In genomic region chr17:27421837-27422236, GRCm38 (mm10) we compare ENCODE assay signal across 9 mouse cellular contexts.
DNase-seq lines count a peak whose midpoint lies in the region; ATAC-seq lines count a peak whose summit lies in the region.
"Had no signal": no experiment of that assay in that cellular context is flagged by ENCODE, and none has a peak within 500 bp of the region (broad histone marks: within the 10 kb centered on the region; RNA-seq: fewer than 3 reads in every experiment).

No protein-coding gene starts in this region.

- peaks cover 23% of the 10 kb centered on the region for H3K4me1 ChIP-seq in neural tube, embryonic 12.5 days
- peaks cover 19% of the 10 kb centered on the region for H3K4me1 ChIP-seq in embryonic facial prominence, embryonic 14.5 days (ENCODE audit: control insufficient read depth, insufficient read depth, low read length)
- peaks cover 50% of the 10 kb centered on the region for H3K4me1 ChIP-seq in limb, embryonic 10.5 days
- H3K4me1 ChIP-seq in stomach, embryonic 16.5 days (ENCODE audit: control insufficient read depth, insufficient read depth, low read length) = peaks cover 10% of the 10 kb centered on the region

- ATAC-seq in neural tube, embryonic 12.5 days (ENCODE audit: low FRiP score, low read depth) = no peak
- no peak for ATAC-seq in embryonic facial prominence, embryonic 14.5 days (ENCODE audit: low read depth)
- ATAC-seq in stomach, embryonic 16.5 days (ENCODE audit: insufficient read depth, low FRiP score) = no peak
- ATAC-seq: Patski had no signal

- DNase-seq in neural tube, embryonic 10.5 days (ENCODE audit: extremely low spot score, low spot score) = no peak
- DNase-seq in embryonic facial prominence, embryonic 14.5 days (ENCODE audit: low spot score) = peak; percentile 47
- peak; percentile 53 for DNase-seq in limb, embryonic 10.5 days (ENCODE audit: low spot score)
- DNase-seq in layer of hippocampus, adult 9-10 months (ENCODE audit: low spot score) = no peak
- DNase-seq in heart, postnatal 14 days = no peak

- H3K4me3 ChIP-seq in neural tube, embryonic 12.5 days = no peak overlapping the region
- no peak overlapping the region for H3K4me3 ChIP-seq in embryonic facial prominence, embryonic 14.5 days (ENCODE audit: low read depth, low read length)
- peak overlapping the region; percentile 27 for H3K4me3 ChIP-seq in limb, embryonic 10.5 days
- H3K4me3 ChIP-seq in stomach, embryonic 16.5 days (replicated peaks; ENCODE audit: low read length) = no peak overlapping the region
- H3K4me3 ChIP-seq: hindbrain, embryonic 15.5 days had no signal

- H3K9ac ChIP-seq in neural tube, embryonic 12.5 days = no peak overlapping the region
- 0 out of 2 replicates have a peak overlapping the region, but pooled peaks have one; percentile 5 for H3K9ac ChIP-seq in embryonic facial prominence, embryonic 14.5 days (ENCODE audit: low read depth, low read length)
- no peak overlapping the region for H3K9ac ChIP-seq in stomach, embryonic 16.5 days (ENCODE audit: low read length)

- no peaks in the 10 kb centered on the region for H3K9me3 ChIP-seq in neural tube, embryonic 12.5 days
- no peaks in the 10 kb centered on the region for H3K9me3 ChIP-seq in embryonic facial prominence, embryonic 14.5 days (ENCODE audit: control insufficient read depth, low read length)
- no peaks in the 10 kb centered on the region for H3K9me3 ChIP-seq in limb, embryonic 10.5 days (replicated peaks)
- no peaks in the 10 kb centered on the region for H3K9me3 ChIP-seq in stomach, embryonic 16.5 days (replicated peaks; ENCODE audit: control insufficient read depth, low read length)
- H3K9me3 ChIP-seq: hindbrain, embryonic 15.5 days had no signal

- intact Hi-C loops in heart, postnatal 14 days (cut with DNase I) = no loop called here

- no peaks in the 10 kb centered on the region for H3K36me3 ChIP-seq in neural tube, embryonic 12.5 days
- H3K36me3 ChIP-seq in embryonic facial prominence, embryonic 14.5 days (ENCODE audit: control insufficient read depth, insufficient read depth, low read length) = no peaks in the 10 kb centered on the region
- H3K36me3 ChIP-seq in limb, embryonic 10.5 days = no peaks in the 10 kb centered on the region
- no peaks in the 10 kb centered on the region for H3K36me3 ChIP-seq in stomach, embryonic 16.5 days (ENCODE audit: control insufficient read depth, insufficient read depth, low read length)
- H3K36me3 ChIP-seq: hindbrain, embryonic 15.5 days had no signal

- H3K27me3 ChIP-seq in neural tube, embryonic 12.5 days (replicated peaks) = no peaks in the 10 kb centered on the region
- H3K27me3 ChIP-seq in embryonic facial prominence, embryonic 14.5 days (replicated peaks; ENCODE audit: control insufficient read depth, insufficient read depth, low read length) = no peaks in the 10 kb centered on the region
- 0 out of 2 replicates have a peak, but pooled peaks cover 4% of the 10 kb centered on the region for H3K27me3 ChIP-seq in limb, embryonic 10.5 days (ENCODE audit: low read depth, poor library complexity, severe bottlenecking)
- H3K27me3 ChIP-seq in stomach, embryonic 16.5 days (ENCODE audit: control insufficient read depth, insufficient read depth, low read length) = no peaks in the 10 kb centered on the region

- peak overlapping the region; percentile 27; the same call in 1 of the 2 replicates for H3K4me2 ChIP-seq in neural tube, embryonic 12.5 days (replicated peaks)
- peak overlapping the region; percentile 35 for H3K4me2 ChIP-seq in embryonic facial prominence, embryonic 14.5 days (ENCODE audit: low read depth, low read length)
- H3K4me2 ChIP-seq in stomach, embryonic 16.5 days (ENCODE audit: low read depth, low read length) = peak overlapping the region; percentile 6; the same call in 1 of the 2 replicates

- H3K27ac ChIP-seq in neural tube, embryonic 12.5 days = no peak overlapping the region
- 0 out of 2 replicates have a peak overlapping the region, but pooled peaks have one; percentile 18 for H3K27ac ChIP-seq in embryonic facial prominence, embryonic 14.5 days (replicated peaks; ENCODE audit: low read depth, low read length)
- peak overlapping the region; percentile 90 for H3K27ac ChIP-seq in limb, embryonic 10.5 days
- no peak overlapping the region for H3K27ac ChIP-seq in stomach, embryonic 16.5 days (ENCODE audit: low read length)

- 43% methylated on average over 8 of the region's 8 CpGs for WGBS in neural tube, embryonic 12.5 days
- WGBS in embryonic facial prominence, embryonic 14.5 days = 21% methylated on average over 8 of the region's 8 CpGs
- WGBS in limb, embryonic 10.5 days = 61% methylated on average over 8 of the region's 8 CpGs
- 43% methylated on average over 8 of the region's 8 CpGs for WGBS in stomach, embryonic 16.5 days

Comparison
In these comparisons a context has a peak if more than half of its experiments do, and no peak if none do; other contexts are left out.
1. H3K27ac ChIP-seq: peak in embryonic facial prominence, embryonic 14.5 days (single experiment) and limb, embryonic 10.5 days (single experiment); none in neural tube, embryonic 12.5 days (single experiment) and stomach, embryonic 16.5 days (single experiment).
2. DNase-seq: peak in embryonic facial prominence, embryonic 14.5 days (single experiment) and limb, embryonic 10.5 days (single experiment); none in neural tube, embryonic 10.5 days (single experiment), layer of hippocampus, adult 9-10 months (single experiment) and heart, postnatal 14 days (0 of 2).
3. Peak in every context shown above with its lines, with median percentiles within 50 percentile points of each other: H3K4me2 ChIP-seq.